Mouse (Mus musculus) hindbrain, embryonic 15.5 days (tissue): ENCODE measurements around the gene Usp49. TPM values are rescaled to one million over a fixed set of nuclear protein-coding genes. Genes with fewer than 3 reads are reported as not detected.
"Not testable (repeated sequence)": the region's sequence is repeated elsewhere in the genome, so short reads cannot be mapped to it uniquely, and the experiment has no call there.

Experiments used
- ATAC-seq: fragments of 200-750 bp; cut with Nextera tagmentation; 2 replicates; pipeline ENCODE4 v1.8.0; 2017; ENCODE audit warnings: low read depth, moderate number of reproducible peaks, moderate TSS enrichment; ENCODE audit not compliant: low FRiP score
- H3K27ac ChIP-seq: fragments of 300-500 bp; sonication (generic); replicated peaks from 2 replicates; pipeline ENCODE4 v1.5.1; 2015; ENCODE audit warnings: mild to moderate bottlenecking, inconsistent platforms
- H3K27me3 ChIP-seq: fragments of 300-500 bp; sonication (generic); 2 replicates; pipeline ENCODE4 v1.6.1; 2015; ENCODE audit warnings: control low read depth, inconsistent platforms
- H3K36me3 ChIP-seq: fragments of 300-500 bp; sonication (generic); 2 replicates; pipeline ENCODE4 v1.6.1; 2015; ENCODE audit warnings: control low read depth, inconsistent platforms
- H3K4me1 ChIP-seq: fragments of 300-500 bp; sonication (generic); replicated peaks from 2 replicates; pipeline ENCODE4 v1.6.1; 2015; ENCODE audit warnings: control low read depth, inconsistent platforms
- H3K4me2 ChIP-seq: fragments of 300-500 bp; sonication (generic); 2 replicates; pipeline ENCODE4 v1.6.1; 2015; ENCODE audit warnings: moderate library complexity, mild to moderate bottlenecking, inconsistent platforms
- H3K4me3 ChIP-seq: fragments of 300-500 bp; sonication (generic); 2 replicates; pipeline ENCODE4 v1.5.1; 2015; ENCODE audit warnings: mild to moderate bottlenecking, inconsistent platforms
- H3K9ac ChIP-seq: fragments of 300-500 bp; sonication (generic); 2 replicates; pipeline ENCODE4 v1.6.1; 2015; ENCODE audit warnings: inconsistent platforms
- H3K9me3 ChIP-seq: fragments of 300-500 bp; sonication (generic); 2 replicates; pipeline ENCODE4 v1.6.1; 2016; ENCODE audit warnings: control low read depth, inconsistent platforms
- WGBS: fragments of 180-500 bp; shearing (Covaris S2); methylation state at CpG from one replicate; pipeline ENCODE4 v1.1.7; 2015; 5-methylcytosine and 5-hydroxymethylcytosine counted together
- polyA plus RNA-seq: library from polyadenylated mRNA; unstranded; fragments of >200 nt; fragmentation: Nextera tagmentation; extraction: Ambion mirVana; gene quantifications from 2 replicates; pipeline ENCODE4 v1.2.1, GENCODE M21; 2015

The Usp49 gene
- polyA plus RNA-seq, 1 experiment from 2014 or later, result 8.2 TPM

- H3K4me1 ChIP-seq, result peaks cover 46% of the 10 kb centered on the region
- no peak for ATAC-seq
- WGBS, result 80% methylated on average over 13 of the region's 13 CpGs
- H3K9ac ChIP-seq, result no peak overlapping the region
- H3K4me3 ChIP-seq, result no peak overlapping the region
- no peaks in the 10 kb centered on the region for H3K9me3 ChIP-seq
- H3K27me3 ChIP-seq, result no peaks in the 10 kb centered on the region
- H3K27ac ChIP-seq, result peak overlapping the region; percentile 41
- peak overlapping the region; percentile 97 for H3K4me2 ChIP-seq
- peaks cover 28% of the 10 kb centered on the region for H3K36me3 ChIP-seq
Measured at GRCm38 (mm10) chr17:47597261-47597660, 33.2 kb upstream of the Usp49 start.

- Histone ChIP-seq H3K4me2 (peak overlapping the region; percentile 97), H3K36me3 (peaks cover 33% of the 10 kb centered on the region), H3K4me1 (peaks cover 42% of the 10 kb centered on the region), H3K27ac (peak overlapping the region; percentile 55; the same call in 1 of the 2 replicates), H3K9me3 (no peaks in the 10 kb centered on the region), H3K4me3 (no peak overlapping the region), H3K27me3 (no peaks in the 10 kb centered on the region), H3K9ac (no peak overlapping the region)
- WGBS, result 25% methylated on average over 10 of the region's 10 CpGs
- no peak for ATAC-seq
Measured at GRCm38 (mm10) chr17:47597838-47598579, 32.5 kb upstream of the Usp49 start.

- H3K27ac ChIP-seq, H3K27me3 ChIP-seq, H3K9ac ChIP-seq, ATAC-seq, H3K9me3 ChIP-seq, H3K4me3 ChIP-seq, H3K4me2 ChIP-seq: not testable (repeated sequence)
- Histone ChIP-seq H3K4me1 (peaks cover 42% of the 10 kb centered on the region), H3K36me3 (peaks cover 35% of the 10 kb centered on the region)
- WGBS, result 85% methylated on average over 10 of the region's 10 CpGs
Measured at GRCm38 (mm10) chr17:47598580-47599304, 31.7 kb upstream of the Usp49 start.

- no peaks in the 10 kb centered on the region for H3K9me3 ChIP-seq
- H3K27me3 ChIP-seq, result no peaks in the 10 kb centered on the region
- ATAC-seq, result no peak
- 82% methylated on average over 11 of the region's 11 CpGs for WGBS
- H3K36me3 ChIP-seq, result peaks cover 44% of the 10 kb centered on the region
- H3K4me1 ChIP-seq, result peaks cover 34% of the 10 kb centered on the region
- no peak overlapping the region for H3K4me2 ChIP-seq
- no peak overlapping the region for H3K4me3 ChIP-seq
- peak overlapping the region; percentile 11; the same call in 1 of the 2 replicates for H3K27ac ChIP-seq
- H3K9ac ChIP-seq, result no peak overlapping the region
Measured at GRCm38 (mm10) chr17:47599511-47600297, 30.8 kb upstream of the Usp49 start.

- ATAC-seq, result no peak
- Histone ChIP-seq H3K9ac (no peak overlapping the region), H3K4me2 (no peak overlapping the region), H3K4me3 (no peak overlapping the region), H3K27me3 (no peaks in the 10 kb centered on the region), H3K4me1 (peaks cover 23% of the 10 kb centered on the region), H3K36me3 (peaks cover 55% of the 10 kb centered on the region), H3K9me3 (no peaks in the 10 kb centered on the region), H3K27ac (no peak overlapping the region)
- 86% methylated on average over 13 of the region's 13 CpGs for WGBS
Measured at GRCm38 (mm10) chr17:47600601-47601388, 29.7 kb upstream of the Usp49 start.

GRCm38 (mm10) chr17:47601389-47601755 is 29.1 kb upstream of the Usp49 start:
- H3K4me2 ChIP-seq, result no peak overlapping the region
- H3K36me3 ChIP-seq, result peaks cover 61% of the 10 kb centered on the region
- no peaks in the 10 kb centered on the region for H3K27me3 ChIP-seq
- ATAC-seq, result no peak
- no peak overlapping the region for H3K27ac ChIP-seq
- 95% methylated on average over 10 of the region's 10 CpGs for WGBS
- H3K4me3 ChIP-seq, result no peak overlapping the region
- H3K4me1 ChIP-seq, result peaks cover 17% of the 10 kb centered on the region
- H3K9me3 ChIP-seq, result no peaks in the 10 kb centered on the region
- H3K9ac ChIP-seq, result no peak overlapping the region

- Histone ChIP-seq H3K9ac (no peak overlapping the region), H3K27ac (no peak overlapping the region), H3K4me3 (no peak overlapping the region), H3K4me1 (peaks cover 10% of the 10 kb centered on the region), H3K4me2 (no peak overlapping the region), H3K9me3 (no peaks in the 10 kb centered on the region), H3K27me3 (no peaks in the 10 kb centered on the region), H3K36me3 (peaks cover 69% of the 10 kb centered on the region)
- WGBS, result 94% methylated on average over 11 of the region's 11 CpGs
- ATAC-seq, result no peak
Measured at GRCm38 (mm10) chr17:47602289-47602688, 28.2 kb upstream of the Usp49 start.

- Histone ChIP-seq H3K4me1 (peaks cover 17% of the 10 kb centered on the region), H3K27ac (no peak overlapping the region), H3K4me3 (no peak overlapping the region), H3K9ac (no peak overlapping the region), H3K27me3 (no peaks in the 10 kb centered on the region), H3K9me3 (no peaks in the 10 kb centered on the region), H3K4me2 (no peak overlapping the region), H3K36me3 (peaks cover 55% of the 10 kb centered on the region)
- ATAC-seq, result no peak
- 77% methylated on average over 5 of the region's 5 CpGs for WGBS
Measured at GRCm38 (mm10) chr17:47606220-47606619, 24.3 kb upstream of the Usp49 start.

- Histone ChIP-seq H3K36me3 (peaks cover 34% of the 10 kb centered on the region), H3K4me1 (peaks cover 35% of the 10 kb centered on the region), H3K4me3 (no peak overlapping the region), H3K4me2 (0 out of 2 replicates have a peak overlapping the region, but pooled peaks have one; percentile 93), H3K9ac (no peak overlapping the region), H3K27ac (no peak overlapping the region), H3K9me3 (no peaks in the 10 kb centered on the region), H3K27me3 (no peaks in the 10 kb centered on the region)
- no peak for ATAC-seq
- 91% methylated on average over 4 of the region's 4 CpGs for WGBS
Measured at GRCm38 (mm10) chr17:47609182-47609581, 21.3 kb upstream of the Usp49 start.

- Histone ChIP-seq H3K27ac (peak within 1 kb of the TSS; percentile 81), H3K9ac (peak within 1 kb of the TSS; percentile 76), H3K4me2 (peak within 1 kb of the TSS; percentile 93), H3K27me3 (no peaks in the 10 kb centered on the region), H3K9me3 (no peaks in the 10 kb centered on the region), H3K4me1 (peaks cover 35% of the 10 kb centered on the region), H3K4me3 (peak within 1 kb of the TSS; percentile 89), H3K36me3 (peaks cover 15% of the 10 kb centered on the region)
- WGBS, result under 1% methylated on average over 59 of the region's 59 CpGs
- ATAC-seq, result peak; percentile 97
Measured at GRCm38 (mm10) chr17:47610849-47611660, 19.4 kb upstream of the Usp49 start, which contains the start of the genes Bysl, Med20 and Gm20517. TSS of gene Bysl (minus strand) at chr17:47611492. TSS of gene Med20 (plus strand) at chr17:47611582. TSS of gene Gm20517 (plus strand) at chr17:47611589.
